Mouse (Mus musculus) megakaryocyte, embryonic 14.5 days (primary cell): Measurements from ENCODE around the gene Dync1i1.

Source experiments
- FLI1 ChIP-seq: IDR thresholded peaks from 2 replicates; pipeline ENCODE4 v1.6.1; 2012; ENCODE audit warnings: low read length, inconsistent platforms, mixed read lengths
- GATA1 ChIP-seq: IDR thresholded peaks from 3 replicates; pipeline ENCODE4 v1.6.1; 2012; ENCODE audit warnings: mixed read lengths, low read length, inconsistent platforms, borderline replicate concordance

GRCm38 (mm10) chr6:5997535-5997934 is 272.1 kb downstream of the Dync1i1 start:
- TF ChIP-seq GATA1, result no peak
- TF ChIP-seq FLI1, result no peak
